Mouse (Mus musculus) lung, postnatal 10 days (tissue): ENCODE results near the gene 1700019D03Rik.
"Not testable (repeated sequence)": the region's sequence is repeated elsewhere in the genome, so short reads cannot be mapped to it uniquely, and the experiment has no call there.

ENCODE experiments used
- DNase-seq: peaks from one replicate; pipeline ENCODE4 v3.0.0; 2021

1700019D03Rik gene

DNA sequence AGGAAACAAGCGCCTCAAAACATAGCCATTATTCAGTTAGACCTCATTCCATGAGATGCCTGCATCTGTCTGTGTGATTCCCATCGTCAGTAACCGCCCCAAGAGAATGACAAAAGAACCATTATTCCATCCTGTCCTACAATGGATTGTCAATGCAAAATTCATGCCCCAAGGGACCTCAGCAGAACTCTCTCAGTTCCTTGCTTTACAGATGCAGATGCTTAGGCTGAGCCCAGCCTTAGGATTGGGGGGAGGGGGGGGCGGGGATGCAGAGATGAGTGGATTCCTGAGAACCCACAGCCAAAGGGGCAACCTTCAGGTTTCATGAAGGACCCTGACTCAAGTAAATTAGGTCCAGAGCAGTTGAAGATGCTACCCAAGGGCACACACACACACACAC lies 66.4 kb downstream of the 1700019D03Rik start:
- DNase-seq = no peak

DNA sequence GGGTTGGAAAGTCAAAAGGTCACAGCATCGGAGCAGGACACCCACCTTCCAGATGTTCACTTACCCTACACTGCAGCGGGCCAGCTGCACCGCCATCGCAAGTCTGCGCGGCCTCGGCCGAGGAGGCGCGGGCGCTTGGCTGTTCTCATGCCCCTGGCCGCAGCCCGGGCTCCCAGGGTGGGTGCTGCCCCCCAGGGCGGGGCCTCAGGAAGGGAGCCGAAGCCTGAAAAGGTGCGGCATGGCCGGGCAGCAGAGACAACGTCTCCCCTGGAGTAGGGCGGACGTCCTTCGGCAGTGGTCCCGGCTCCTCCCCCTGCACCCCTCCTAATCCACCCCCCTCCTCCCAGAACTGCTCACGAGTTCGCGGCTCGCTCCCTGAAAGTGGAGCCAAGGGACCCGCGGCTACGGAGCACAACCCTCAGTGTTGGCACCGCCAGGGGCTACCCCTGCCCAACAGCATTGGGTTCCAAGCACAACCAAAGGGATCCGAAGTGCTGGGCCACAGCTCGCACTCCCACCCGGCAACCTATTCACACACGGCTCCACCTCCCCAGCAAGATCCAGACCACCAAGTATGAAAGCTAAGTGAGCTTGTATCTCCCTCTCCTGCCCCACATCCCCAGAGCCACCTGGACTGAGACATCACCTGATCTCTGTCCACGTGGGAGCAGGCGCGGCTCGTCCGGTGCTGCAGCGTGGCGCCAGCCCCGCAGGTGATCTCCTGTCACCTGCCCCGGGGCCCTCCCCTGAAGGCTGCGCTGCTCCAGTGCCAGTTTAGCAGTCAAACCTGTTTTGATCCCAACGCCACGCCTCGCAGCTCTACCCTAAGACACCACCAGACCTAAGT lies 67.2 kb downstream of the 1700019D03Rik start:
- DNase-seq = peak; percentile 34

DNA sequence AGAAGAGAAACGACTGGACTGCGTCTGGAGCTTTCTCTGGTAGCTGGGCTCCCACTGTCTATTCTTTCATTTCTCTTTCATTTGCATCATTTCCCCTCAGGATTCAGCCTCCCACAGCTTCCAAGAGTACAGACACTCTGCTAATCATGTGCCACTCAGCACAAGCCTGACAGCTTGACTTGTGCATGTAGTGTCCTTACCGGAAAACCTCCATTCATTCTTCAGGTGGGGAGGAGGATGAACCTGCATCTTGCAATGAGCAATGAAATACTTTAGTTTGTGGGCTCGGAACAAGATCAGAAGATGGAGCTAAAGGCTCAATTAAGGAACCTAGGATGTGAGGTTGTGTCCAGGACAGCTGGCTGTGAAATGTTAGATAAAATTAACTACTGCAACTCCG lies 67.8 kb downstream of the 1700019D03Rik start:
- no peak for DNase-seq

DNA sequence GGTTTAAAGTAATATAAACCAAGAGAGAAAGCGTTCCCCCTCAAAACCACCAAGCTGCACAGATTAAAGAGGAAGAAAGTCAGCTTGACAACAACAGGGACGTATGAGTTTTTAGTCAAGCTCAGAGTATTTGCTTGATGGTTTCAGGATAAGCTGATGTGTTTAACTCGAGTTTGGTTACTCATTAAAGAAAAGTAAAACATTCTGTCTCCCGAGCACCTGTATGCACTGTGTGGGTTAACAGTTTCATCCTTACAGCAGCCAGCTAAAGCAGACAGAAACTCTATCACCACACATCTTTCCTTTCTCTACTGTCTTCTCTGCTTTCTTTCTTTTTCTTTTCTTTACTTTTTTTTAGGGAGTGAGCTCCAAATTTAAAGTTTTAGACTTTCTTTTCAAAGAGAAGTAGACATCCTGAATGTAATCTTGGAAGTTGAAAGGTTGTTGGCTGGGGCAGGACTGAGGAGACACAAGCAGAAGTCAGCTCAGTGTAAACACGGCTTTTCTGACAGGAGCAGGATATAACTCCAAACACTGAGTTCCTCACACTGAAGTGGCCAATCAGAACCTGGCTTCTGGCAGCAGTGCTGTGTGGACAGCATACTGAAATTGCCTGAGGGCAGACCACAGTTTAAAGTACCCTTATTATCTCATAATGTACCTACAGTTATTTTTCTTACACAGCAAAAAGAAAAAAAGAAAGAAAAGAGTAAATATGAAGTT lies 68.7 kb downstream of the 1700019D03Rik start:
- DNase-seq = no peak

DNA sequence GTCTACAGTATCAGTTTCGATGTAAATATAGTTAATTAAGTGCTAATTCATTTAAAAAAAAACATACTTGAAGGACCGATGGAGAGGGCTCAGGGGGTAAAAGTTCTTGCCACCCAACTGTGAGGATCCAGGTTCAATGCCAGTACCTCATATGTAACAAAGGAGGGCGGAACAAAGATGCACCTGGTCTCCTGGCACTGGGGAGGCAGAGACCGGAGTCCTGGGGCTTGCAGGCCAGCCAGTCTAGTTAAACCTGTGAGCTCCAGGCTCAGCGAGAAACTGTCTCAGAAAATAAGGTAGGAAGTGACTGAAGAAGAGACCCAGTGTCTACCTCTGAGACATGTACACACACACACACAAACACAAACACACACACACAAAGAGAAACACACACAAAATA lies 72.1 kb downstream of the 1700019D03Rik start:
- no peak for DNase-seq

DNA sequence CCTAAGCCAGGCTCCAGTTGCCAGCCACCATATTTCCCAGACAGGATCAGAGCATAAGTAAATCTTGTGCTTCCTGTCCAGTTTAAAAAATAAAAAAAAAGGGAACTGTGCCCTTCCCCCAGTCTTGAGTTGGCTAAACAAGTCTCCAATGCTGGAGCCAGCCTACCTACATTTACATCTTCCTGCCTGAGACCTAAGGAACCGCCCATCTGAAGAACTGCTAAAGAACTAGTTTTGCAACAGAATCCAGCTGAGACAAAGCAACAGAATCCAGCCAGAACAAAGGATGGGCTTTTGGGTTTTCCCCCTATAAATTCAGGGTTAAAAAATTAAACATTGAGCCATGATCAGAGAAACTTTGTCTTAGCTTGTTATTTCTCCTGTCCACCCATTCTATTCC lies 81.0 kb downstream of the 1700019D03Rik start:
- DNase-seq = no peak

DNA sequence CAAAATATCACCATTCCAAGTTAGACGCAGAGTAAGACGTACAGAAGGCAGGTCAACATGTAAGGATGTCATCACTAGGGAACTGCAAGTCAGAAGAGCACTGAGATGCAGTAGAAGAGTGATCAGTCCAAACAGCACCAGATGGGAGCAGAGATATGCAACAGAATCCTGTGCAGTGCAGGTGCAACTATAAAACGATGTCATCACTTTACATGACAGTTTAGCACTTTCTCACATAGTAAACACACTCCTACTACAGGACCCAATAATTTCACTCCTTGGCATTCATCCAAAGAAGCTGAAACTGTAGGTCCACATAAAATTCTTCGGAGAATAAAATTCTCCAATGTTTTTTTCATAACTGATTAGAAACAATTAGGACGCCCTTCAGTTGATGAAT lies 85.5 kb downstream of the 1700019D03Rik start:
- no peak for DNase-seq

DNA sequence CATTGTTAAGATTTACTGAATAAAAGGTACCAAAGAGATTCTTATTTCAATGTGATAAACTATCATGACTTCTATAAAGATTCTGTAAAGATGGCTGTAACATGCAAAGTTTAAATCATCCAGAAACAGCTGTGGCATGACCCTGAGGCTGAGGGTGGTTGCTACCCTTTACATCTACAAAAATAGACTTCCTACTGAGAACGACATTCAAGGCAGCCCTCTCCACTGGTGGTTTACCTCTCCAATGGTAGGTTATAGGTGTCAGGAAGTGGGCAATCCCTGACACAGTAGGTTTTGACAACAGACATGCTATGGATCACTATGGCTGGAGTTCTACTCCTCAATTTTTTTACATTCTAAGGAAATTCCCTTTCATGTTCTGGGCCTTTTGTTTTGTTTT lies 95.5 kb downstream of the 1700019D03Rik start:
- not testable (repeated sequence) for DNase-seq

DNA sequence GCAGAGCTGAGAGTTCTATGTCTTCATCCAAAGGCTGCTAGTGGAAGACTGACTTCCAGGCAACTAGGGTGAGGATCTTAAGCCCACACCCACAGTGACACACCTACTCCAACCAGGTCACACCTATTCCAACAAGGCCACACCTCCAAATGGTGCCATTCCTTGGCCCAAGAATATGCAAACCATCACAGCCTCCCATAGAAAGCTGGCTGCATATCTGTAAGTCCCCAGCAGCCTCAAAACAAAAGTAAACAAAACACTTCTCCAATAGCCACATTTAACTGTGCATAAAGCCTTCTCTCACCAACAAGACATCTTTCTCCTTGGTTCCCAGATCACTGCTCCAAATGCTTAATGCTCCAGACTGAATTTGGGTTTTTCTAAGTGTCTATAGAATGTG lies 101.1 kb downstream of the 1700019D03Rik start:
- DNase-seq = not testable (repeated sequence)

DNA sequence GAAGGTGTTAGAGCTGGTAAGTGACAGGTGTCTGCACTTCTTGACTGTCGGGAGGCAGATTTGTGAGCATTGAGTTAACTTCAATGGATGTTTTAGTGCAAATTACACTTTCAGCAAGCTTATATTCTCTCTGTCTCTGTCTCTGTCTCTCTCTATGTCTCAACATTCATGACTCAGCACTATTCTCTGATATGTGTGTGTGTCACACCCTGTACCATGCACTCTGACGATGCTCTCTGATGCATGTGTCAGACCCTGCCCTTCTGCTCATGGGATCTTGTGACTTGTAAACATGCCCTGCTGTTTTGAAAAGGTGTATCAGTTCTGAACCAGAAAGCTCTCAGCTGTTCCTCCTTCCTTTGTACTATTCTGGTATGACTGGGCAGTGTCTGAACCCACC lies 103.3 kb downstream of the 1700019D03Rik start:
- DNase-seq = no peak

DNA sequence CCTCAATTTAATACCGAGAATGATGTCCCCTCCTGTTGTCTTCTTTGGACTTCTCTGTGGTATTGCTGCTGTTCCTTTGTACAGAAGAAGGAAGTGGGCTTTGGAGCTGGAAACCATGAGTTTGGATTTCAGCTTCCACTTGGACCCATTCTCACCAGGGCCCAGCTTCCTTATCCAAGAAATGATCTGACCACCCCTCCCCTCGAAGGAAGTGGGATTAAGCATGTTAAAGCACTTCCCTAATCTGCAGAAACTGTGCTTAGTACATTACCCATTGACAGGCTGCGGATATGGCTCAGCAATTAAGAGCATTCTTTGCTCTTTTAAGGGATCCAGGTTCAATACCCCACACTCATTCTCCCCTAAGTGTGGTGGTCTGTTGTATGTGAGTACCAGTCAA lies 110.2 kb downstream of the 1700019D03Rik start:
- DNase-seq = no peak

DNA sequence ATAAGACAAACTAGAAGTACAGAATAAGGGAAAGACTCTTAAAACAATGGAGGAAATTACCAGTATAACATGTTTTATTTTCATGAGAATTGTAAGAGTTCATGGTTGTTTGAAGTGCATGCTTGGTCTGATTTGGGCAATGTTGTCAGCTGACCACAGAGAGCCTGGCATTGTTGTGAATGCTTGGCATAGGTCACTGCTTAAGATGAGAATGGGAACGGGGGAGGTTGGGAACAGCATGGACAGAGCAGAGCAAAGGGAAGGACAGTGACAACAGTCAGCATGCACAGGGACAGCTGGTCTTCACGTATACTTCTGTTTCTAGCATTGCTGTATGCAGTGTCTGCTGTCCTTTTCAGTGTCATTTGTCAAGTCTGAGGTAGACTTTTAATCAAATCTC lies 135.8 kb downstream of the 1700019D03Rik start:
- no peak for DNase-seq
